Mouse (Mus musculus) embryonic fibroblast, embryonic 13.5 days (primary cell): Measurements from ENCODE around the gene Bspry.

Experiments used
- CTCF ChIP-seq: IDR thresholded peaks from 2 replicates; pipeline ENCODE4 v1.5.1; 2011; ENCODE audit warnings: mild to moderate bottlenecking, control low read depth, low read length, moderate library complexity, borderline replicate concordance; ENCODE audit not compliant: insufficient read depth
- POLR2A ChIP-seq: IDR thresholded peaks from 2 replicates; pipeline ENCODE4 v1.6.1; 2011; ENCODE audit warnings: low read depth, mild to moderate bottlenecking, control low read depth, low read length, moderate library complexity

- TF ChIP-seq CTCF (no peak), POLR2A (no peak)
These were observed 53.9 kb downstream of the Bspry start for GRCm38 (mm10) chr4:62533729-62534128.
